Mouse (Mus musculus) hindbrain, embryonic 12.5 days (tissue): ENCODE data around the gene Olfr1022. TPM values are rescaled to one million over a fixed set of nuclear protein-coding genes. Genes with fewer than 3 reads are reported as not detected.

Experiments
- ATAC-seq: fragments of 200-750 bp; cut with Nextera tagmentation; 2 replicates; pipeline ENCODE4 v1.8.0; 2017; ENCODE audit warnings: moderate TSS enrichment; ENCODE audit not compliant: low FRiP score
- H3K27ac ChIP-seq: fragments of 300-500 bp; sonication (generic); 2 replicates; pipeline ENCODE4 v1.5.1; 2016; ENCODE audit warnings: mild to moderate bottlenecking
- H3K27me3 ChIP-seq: fragments of 300-500 bp; sonication (generic); 2 replicates; pipeline ENCODE4 v1.6.1; 2016; ENCODE audit warnings: mild to moderate bottlenecking
- H3K36me3 ChIP-seq: fragments of 300-500 bp; sonication (generic); 2 replicates; pipeline ENCODE4 v1.6.1; 2016; ENCODE audit warnings: mild to moderate bottlenecking
- H3K4me1 ChIP-seq: fragments of 300-500 bp; sonication (generic); 2 replicates; pipeline ENCODE4 v1.6.1; 2016
- H3K4me2 ChIP-seq: fragments of 300-500 bp; sonication (generic); replicated peaks from 2 replicates; pipeline ENCODE4 v1.6.1; 2016; ENCODE audit warnings: mild to moderate bottlenecking
- H3K4me3 ChIP-seq: fragments of 300-500 bp; sonication (generic); 2 replicates; pipeline ENCODE4 v1.5.1; 2016; ENCODE audit warnings: mild to moderate bottlenecking
- H3K9ac ChIP-seq: fragments of 300-500 bp; sonication (generic); 2 replicates; pipeline ENCODE4 v1.6.1; 2016; ENCODE audit warnings: mild to moderate bottlenecking, moderate library complexity
- H3K9me3 ChIP-seq: fragments of 300-500 bp; sonication (generic); replicated peaks from 2 replicates; pipeline ENCODE4 v1.6.1; 2016; ENCODE audit warnings: mild to moderate bottlenecking
- WGBS: fragments of 180-500 bp; shearing (Covaris S2); methylation state at CpG from one replicate; pipeline ENCODE4 v1.1.7; 2016; 5-methylcytosine and 5-hydroxymethylcytosine counted together
- polyA plus RNA-seq: library from polyadenylated mRNA; unstranded; fragments of >200 nt; fragmentation: Nextera tagmentation; extraction: Ambion mirVana; gene quantifications from 2 replicates; pipeline ENCODE4 v1.2.1, GENCODE M21; 2016

Olfr1022 gene
- not detected in 2 replicates for polyA plus RNA-seq

- H3K9me3 ChIP-seq, result no peaks in the 10 kb centered on the region
- 51% methylated on average over 2 of the region's 2 CpGs for WGBS
- H3K4me1 ChIP-seq, result no peaks in the 10 kb centered on the region
These were observed at the start of gene Olfr1022 for GRCm38 (mm10) chr2:85868294-85868693. Gene Olfr1022 (plus strand): TSS chr2:85868594.

GRCm38 (mm10) chr2:85845383-85845782, 23.0 kb upstream of the Olfr1022 start, which contains the start of gene Olfr1019:
Gene Olfr1019 (minus strand): TSS chr2:85845483.
- H3K27me3 ChIP-seq, result no peaks in the 10 kb centered on the region
- H3K9ac ChIP-seq, result no peak within 1 kb of the TSS
- H3K36me3 ChIP-seq, result no peaks in the 10 kb centered on the region
- H3K4me3 ChIP-seq, result no peak within 1 kb of the TSS
- ATAC-seq, result no peak
- H3K9me3 ChIP-seq, result no peaks in the 10 kb centered on the region
- H3K4me2 ChIP-seq, result no peak within 1 kb of the TSS
- H3K27ac ChIP-seq, result no peak within 1 kb of the TSS
- H3K4me1 ChIP-seq, result no peaks in the 10 kb centered on the region

More at GRCm38 (mm10) chr2:85868294-85868693, at the start of gene Olfr1022:
- Histone ChIP-seq H3K4me2 (no peak within 1 kb of the TSS), H3K27me3 (no peaks in the 10 kb centered on the region), H3K9ac (no peak within 1 kb of the TSS), H3K4me3 (no peak within 1 kb of the TSS), H3K27ac (no peak within 1 kb of the TSS), H3K36me3 (no peaks in the 10 kb centered on the region)
- no peak for ATAC-seq

- H3K4me3 ChIP-seq, result no peak within 1 kb of the TSS
These were observed 21.7 kb upstream of the Olfr1022 start, which contains the start of gene Olfr1020 for GRCm38 (mm10) chr2:85846730-85847129. Gene Olfr1020 (plus strand): TSS chr2:85847030.

GRCm38 (mm10) chr2:85885340-85885739, 16.9 kb downstream of the Olfr1022 start, which contains the start of gene Olfr1023:
Gene Olfr1023 (plus strand): TSS chr2:85885640.
- H3K4me3 ChIP-seq, result no peak within 1 kb of the TSS
- H3K4me2 ChIP-seq, result no peak within 1 kb of the TSS
- no peak within 1 kb of the TSS for H3K27ac ChIP-seq
- no peaks in the 10 kb centered on the region for H3K4me1 ChIP-seq
- H3K36me3 ChIP-seq, result no peaks in the 10 kb centered on the region
- ATAC-seq, result no peak
- 83% methylated on average over 2 of the region's 2 CpGs for WGBS
- no peaks in the 10 kb centered on the region for H3K9me3 ChIP-seq
- no peak within 1 kb of the TSS for H3K9ac ChIP-seq
- no peaks in the 10 kb centered on the region for H3K27me3 ChIP-seq

More at GRCm38 (mm10) chr2:85846730-85847129, 21.7 kb upstream of the Olfr1022 start, which contains the start of gene Olfr1020:
- Histone ChIP-seq H3K9me3 (no peaks in the 10 kb centered on the region), H3K4me1 (no peaks in the 10 kb centered on the region), H3K9ac (no peak within 1 kb of the TSS), H3K27me3 (no peaks in the 10 kb centered on the region), H3K4me2 (no peak within 1 kb of the TSS), H3K27ac (no peak within 1 kb of the TSS), H3K36me3 (no peaks in the 10 kb centered on the region)
- WGBS, result 83% methylated on average over 1 of the region's 1 CpGs
- no peak for ATAC-seq

GRCm38 (mm10) chr2:85904952-85905351, 36.6 kb downstream of the Olfr1022 start, which contains the start of gene Olfr1024:
Gene Olfr1024 (minus strand): TSS chr2:85905052.
- WGBS, result 82% methylated on average over 3 of the region's 3 CpGs
- no peak within 1 kb of the TSS for H3K27ac ChIP-seq
- ATAC-seq, result no peak
- no peak within 1 kb of the TSS for H3K4me3 ChIP-seq
- no peak within 1 kb of the TSS for H3K4me2 ChIP-seq
- no peak within 1 kb of the TSS for H3K9ac ChIP-seq
- no peaks in the 10 kb centered on the region for H3K27me3 ChIP-seq
- no peaks in the 10 kb centered on the region for H3K9me3 ChIP-seq
- H3K36me3 ChIP-seq, result no peaks in the 10 kb centered on the region
- H3K4me1 ChIP-seq, result no peaks in the 10 kb centered on the region

GRCm38 (mm10) chr2:85913197-85913596, 44.8 kb downstream of the Olfr1022 start:
- Histone ChIP-seq H3K4me1 (no peaks in the 10 kb centered on the region), H3K4me2 (no peak overlapping the region), H3K27ac (no peak overlapping the region), H3K4me3 (no peak overlapping the region), H3K9me3 (no peaks in the 10 kb centered on the region), H3K9ac (no peak overlapping the region), H3K36me3 (no peaks in the 10 kb centered on the region), H3K27me3 (no peaks in the 10 kb centered on the region)
- no peak for ATAC-seq

GRCm38 (mm10) chr2:85914893-85915292, 46.5 kb downstream of the Olfr1022 start, which contains the start of gene Olfr1025-ps1:
Gene Olfr1025-ps1 (plus strand): TSS chr2:85915193.
- Histone ChIP-seq H3K36me3 (no peaks in the 10 kb centered on the region), H3K4me1 (no peaks in the 10 kb centered on the region), H3K4me2 (no peak within 1 kb of the TSS), H3K27ac (no peak within 1 kb of the TSS), H3K9me3 (no peaks in the 10 kb centered on the region), H3K4me3 (no peak within 1 kb of the TSS), H3K27me3 (no peaks in the 10 kb centered on the region), H3K9ac (no peak within 1 kb of the TSS)
- ATAC-seq, result no peak
- WGBS, result 74% methylated on average over 1 of the region's 1 CpGs

Other genes starting within 250 kb of the Olfr1022 start
- not detected in 2 replicates for gene Olfr1002, start 217.9 kb upstream of the Olfr1022 start, polyA plus RNA-seq
- not detected in 2 replicates for gene Olfr154, start 204.1 kb upstream of the Olfr1022 start, polyA plus RNA-seq
- gene Olfr1006, start 189.8 kb upstream of the Olfr1022 start, polyA plus RNA-seq, result not detected in 2 replicates
- gene Olfr1008, start 179.2 kb upstream of the Olfr1022 start, polyA plus RNA-seq, result not detected in 2 replicates
- gene Olfr1009, start 153.2 kb upstream of the Olfr1022 start, polyA plus RNA-seq, result not detected in 2 replicates
- not detected in 2 replicates for gene Olfr1012, start 105.8 kb upstream of the Olfr1022 start, polyA plus RNA-seq
- not detected in 2 replicates for gene Olfr1013, start 101.5 kb upstream of the Olfr1022 start, polyA plus RNA-seq
- gene Olfr1014, start 95.9 kb upstream of the Olfr1022 start, polyA plus RNA-seq, result not detected in 2 replicates
- not detected in 2 replicates for gene Olfr1015, start 86.6 kb upstream of the Olfr1022 start, polyA plus RNA-seq
- gene Olfr1016, start 66.0 kb upstream of the Olfr1022 start, polyA plus RNA-seq, result not detected in 2 replicates
- gene Olfr1018, start 50.1 kb upstream of the Olfr1022 start, polyA plus RNA-seq, result not detected in 2 replicates
- not detected in 2 replicates for gene Olfr1019, start 23.1 kb upstream of the Olfr1022 start, polyA plus RNA-seq
- not detected in 2 replicates for gene Olfr1020, start 21.6 kb upstream of the Olfr1022 start, polyA plus RNA-seq
- gene Olfr1023, start 17.0 kb downstream of the Olfr1022 start, polyA plus RNA-seq, result not detected in 2 replicates
- not detected in 2 replicates for gene Olfr1024, start 36.5 kb downstream of the Olfr1022 start, polyA plus RNA-seq
- not detected in 2 replicates for gene Olfr1025-ps1, start 46.6 kb downstream of the Olfr1022 start, polyA plus RNA-seq
- gene Olfr1026, start 53.0 kb downstream of the Olfr1022 start, polyA plus RNA-seq, result not detected in 2 replicates
- gene Olfr1028, start 81.8 kb downstream of the Olfr1022 start, polyA plus RNA-seq, result not detected in 2 replicates
- gene Olfr1029, start 105.3 kb downstream of the Olfr1022 start, polyA plus RNA-seq, result not detected in 2 replicates
- gene Olfr1030, start 110.7 kb downstream of the Olfr1022 start, polyA plus RNA-seq, result not detected in 2 replicates
- not detected in 2 replicates for gene Olfr1031, start 121.7 kb downstream of the Olfr1022 start, polyA plus RNA-seq
- not detected in 2 replicates for gene Olfr1032, start 136.9 kb downstream of the Olfr1022 start, polyA plus RNA-seq
- gene Olfr1033, start 152.0 kb downstream of the Olfr1022 start, polyA plus RNA-seq, result not detected in 2 replicates
- not detected in 2 replicates for gene Olfr1034, start 177.3 kb downstream of the Olfr1022 start, polyA plus RNA-seq
- not detected in 2 replicates for gene Olfr1036, start 205.4 kb downstream of the Olfr1022 start, polyA plus RNA-seq
- gene Olfr1037, start 218.8 kb downstream of the Olfr1022 start, polyA plus RNA-seq, result not detected in 2 replicates